Mouse (Mus musculus) frontal cortex, adult (tissue): ENCODE measurements around the gene Zfp1.

Source experiments
- ATAC-seq: cut with Nextera tagmentation; 2 replicates; pipeline ENCODE4 v1.9.2; 2017; ENCODE audit warnings: mild to moderate bottlenecking, moderate library complexity, mixed read lengths; ENCODE audit not compliant: low TSS enrichment

The Zfp1 gene

GRCm38 (mm10) chr8:111713291-111713690 is 70.1 kb downstream of the Zfp1 start:
- no peak for ATAC-seq

DNA sequence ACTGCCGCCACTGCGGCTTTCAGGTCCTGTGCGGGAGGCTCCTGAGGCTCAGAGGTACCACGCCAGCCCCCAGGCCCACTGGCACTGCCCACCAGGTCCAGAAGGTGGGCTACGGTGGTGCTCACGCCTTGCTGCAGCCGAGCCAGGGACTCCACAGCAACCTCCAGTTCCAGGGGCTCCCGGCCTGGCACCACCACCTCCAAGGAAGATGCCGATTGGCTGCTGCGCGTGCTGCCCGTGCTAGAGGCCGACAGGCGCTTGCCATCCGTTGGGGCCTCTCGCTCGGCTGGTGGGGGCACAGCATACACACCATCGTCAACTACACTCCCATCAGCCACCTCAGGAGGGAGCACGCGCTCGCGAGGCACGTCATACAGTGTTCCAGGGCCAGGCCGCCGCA is 70.6 kb downstream of the Zfp1 start:
- no peak for ATAC-seq

- no peak for ATAC-seq
Observed at GRCm38 (mm10) chr8:111714295-111714694, 71.1 kb downstream of the Zfp1 start.

DNA sequence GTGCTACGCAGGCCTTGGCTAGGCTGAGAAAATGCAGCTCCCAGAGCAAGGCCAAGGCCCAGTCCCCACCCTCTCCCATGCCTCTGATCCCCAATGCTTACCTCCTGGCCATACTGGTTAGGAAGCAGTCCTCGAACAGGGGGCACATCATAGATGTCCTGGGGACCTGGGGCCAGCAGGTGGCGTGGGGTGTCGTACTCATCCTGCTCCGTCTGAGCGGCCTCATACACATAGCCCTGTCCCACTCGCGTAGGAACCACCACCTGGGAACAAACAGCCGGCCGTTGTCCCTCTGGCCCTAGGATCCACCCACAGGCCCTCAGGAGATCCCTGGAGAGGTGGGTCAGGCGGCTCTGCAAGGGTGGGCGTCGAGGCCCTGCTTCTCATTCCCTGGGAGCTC is 72.3 kb downstream of the Zfp1 start:
- ATAC-seq = no peak

GRCm38 (mm10) chr8:111716603-111717487 is 73.6 kb downstream of the Zfp1 start:
- ATAC-seq = peak; percentile 35

DNA sequence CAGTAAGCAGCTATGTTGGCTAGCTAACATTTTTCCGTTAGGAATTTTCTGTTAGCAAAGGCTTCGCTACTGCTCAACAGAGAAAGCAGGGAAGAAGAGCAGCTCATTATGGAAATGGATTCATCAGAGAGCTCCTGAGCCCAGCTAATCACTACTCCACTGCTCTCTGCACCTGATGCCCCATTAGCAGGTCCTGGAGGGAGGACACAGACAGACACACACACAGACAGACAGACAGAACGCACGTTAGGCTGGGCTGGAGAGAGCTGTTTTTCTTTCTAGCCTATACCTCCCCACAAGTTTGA is 74.2 kb downstream of the Zfp1 start:
- ATAC-seq = no peak; the same call in 1 of the 2 replicates

GRCm38 (mm10) chr8:111717866-111718265 is 74.7 kb downstream of the Zfp1 start:
- no peak for ATAC-seq

DNA sequence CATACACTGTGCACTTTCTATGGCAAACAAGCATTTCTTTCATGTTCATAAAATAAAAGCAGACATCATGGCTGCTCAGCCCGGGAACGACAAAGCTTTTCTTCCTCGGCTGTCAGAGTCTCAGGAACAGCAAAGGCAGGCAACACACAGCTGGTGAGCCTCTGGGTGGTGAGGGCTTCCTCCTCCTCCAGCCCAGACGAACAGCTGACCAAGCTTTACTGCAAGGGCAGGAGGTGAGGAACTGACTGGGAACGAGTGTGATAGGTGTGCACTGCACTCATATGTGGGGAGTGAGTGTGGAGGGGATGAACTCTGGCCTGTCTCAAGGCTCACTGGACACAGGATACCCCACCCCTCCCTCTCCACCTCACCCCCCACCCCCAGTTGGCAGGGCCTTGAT is 75.7 kb downstream of the Zfp1 start:
- no peak for ATAC-seq

DNA sequence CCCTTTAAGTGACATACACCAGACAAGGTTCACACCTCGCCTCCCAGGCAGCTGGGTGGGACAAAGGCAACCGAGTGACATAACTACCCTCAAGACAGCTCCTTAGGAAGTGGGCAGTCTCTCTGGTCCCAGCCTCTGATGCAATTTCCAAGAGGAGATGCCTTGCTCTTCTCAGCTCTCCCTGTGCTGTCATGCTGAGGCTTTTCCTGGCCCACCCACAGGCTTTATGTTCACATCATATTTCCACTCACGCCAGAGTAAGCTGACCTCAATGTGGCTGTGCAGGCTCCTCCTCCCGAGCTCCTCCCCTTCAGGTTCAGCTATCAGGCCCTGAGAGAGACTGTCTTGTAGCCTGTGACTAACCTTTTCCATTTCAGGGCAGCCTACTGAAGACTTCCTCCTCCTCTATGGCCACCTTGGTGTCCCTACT is 76.9 kb downstream of the Zfp1 start:
- peak; percentile 44 for ATAC-seq
